Mouse (Mus musculus): ENCODE measurements at regions not wholly inside any gene's neighbourhood (a gene's known extent, or its start where the extent isn't known, plus 50 kb on each side); places are given as distances from the start of the nearest gene placed in this dataset.

GRCm38 (mm10) chr11:19427559-19427958 is 408.8 kb upstream of the Meis1 start:
- no peak for DNase-seq (ENCODE audit: extremely low read depth)
- Histone ChIP-seq H3K27ac (ENCODE audit: insufficient read depth, low read depth) (no peak overlapping the region), H3K4me3 (replicated peaks in 1 of 3; ENCODE audit: low read depth in 2 of 3, low read length in 2 of 3, poor library complexity in 1 of 3) (no peak overlapping the region), H3K9ac (ENCODE audit: insufficient read depth, low read depth) (no peak overlapping the region), H3K79me2 (replicated peaks; ENCODE audit: control insufficient read depth, extremely low read depth, insufficient read depth, poor library complexity, severe bottlenecking) (no peaks in the 10 kb centered on the region), H3K4me2 (ENCODE audit: insufficient read depth, low read depth, poor library complexity, severe bottlenecking) (no peak overlapping the region), H3K9me3 (replicated peaks; ENCODE audit: low read length) (no peaks in the 10 kb centered on the region), H3K4me1 (ENCODE audit: control insufficient read depth in 1 of 2, insufficient read depth in 2 of 2) (peaks cover 0 to 17% of the 10 kb centered on the region in 2 experiments; a peak in 2 of 4 replicates), H3K36me3 (replicated peaks in 1 of 2; ENCODE audit: control insufficient read depth in 1 of 2, insufficient read depth in 1 of 2, low read length in 1 of 2) (peaks cover 0 to 2% of the 10 kb centered on the region in 2 experiments), H3K27me3 (replicated peaks) (no peaks in the 10 kb centered on the region)
- dilution Hi-C loops (cut with MboI; ENCODE audit: extremely low pct_ligation_motif_present, extremely low pct_unique_long_range_greater_than_20kb, low sequenced_read_pairs) (no loop called here), in situ Hi-C loops (cut with MboI; ENCODE audit: low pct_ligation_motif_present, low pct_unique_long_range_greater_than_20kb, low sequenced_read_pairs) (no loop called here)
- TF ChIP-seq NELFE (IDR thresholded peaks at IDR 0.05; ENCODE audit: low read depth, low read length) (no peak), SMC3 (IDR thresholded peaks at IDR 0.05; ENCODE audit: low read depth, low read length) (no peak), E2F4 (IDR thresholded peaks at IDR 0.05; ENCODE audit: insufficient replicate concordance, low read depth, low read length) (no peak), MAFK (IDR thresholded peaks at IDR 0.05; ENCODE audit: insufficient replicate concordance, low read length) (no peak), GABPA (IDR thresholded peaks at IDR 0.05; ENCODE audit: insufficient replicate concordance, low read depth, low read length) (no peak), BHLHE40 (IDR thresholded peaks at IDR 0.05; ENCODE audit: low read depth, low read length) (no peak), CHD1 (IDR thresholded peaks at IDR 0.05; ENCODE audit: low read depth, low read length) (no peak), USF1 (IDR thresholded peaks at IDR 0.05; ENCODE audit: low read depth, low read length) (no peak), ELF1 (IDR thresholded peaks at IDR 0.05; ENCODE audit: low read depth, low read length) (no peak), NRF1 (IDR thresholded peaks at IDR 0.05; ENCODE audit: low read depth, low read length) (no peak), RAD21 (IDR thresholded peaks at IDR 0.05; ENCODE audit: low read depth, low read length) (no peak), JUN (IDR thresholded peaks at IDR 0.05; ENCODE audit: insufficient read depth, low read depth, low read length) (no peak), ZNF384 (IDR thresholded peaks at IDR 0.05; ENCODE audit: low read depth, low read length) (no peak)

- Histone ChIP-seq H3K27ac (ENCODE audit: insufficient read depth, low read depth) (no peak overlapping the region), H3K79me2 (replicated peaks; ENCODE audit: control insufficient read depth, extremely low read depth, insufficient read depth, poor library complexity, severe bottlenecking) (no peaks in the 10 kb centered on the region), H3K27me3 (replicated peaks) (no peaks in the 10 kb centered on the region), H3K9ac (ENCODE audit: insufficient read depth, low read depth) (no peak overlapping the region), H3K36me3 (replicated peaks in 1 of 2; ENCODE audit: control insufficient read depth in 1 of 2, insufficient read depth in 1 of 2, low read length in 1 of 2) (peaks cover 4 to 6% of the 10 kb centered on the region in 2 experiments), H3K4me2 (ENCODE audit: insufficient read depth, low read depth, poor library complexity, severe bottlenecking) (no peak overlapping the region), H3K4me3 (replicated peaks in 1 of 3; ENCODE audit: low read depth in 2 of 3, low read length in 2 of 3, poor library complexity in 1 of 3) (no peak overlapping the region), H3K9me3 (replicated peaks; ENCODE audit: low read length) (peaks cover 4% of the 10 kb centered on the region), H3K4me1 (ENCODE audit: control insufficient read depth in 1 of 2, insufficient read depth in 2 of 2) (no peaks in the 10 kb centered on the region)
- TF ChIP-seq MXI1 (IDR thresholded peaks at IDR 0.05; ENCODE audit: low read depth, low read length) = no peak
- TF ChIP-seq MEF2A (IDR thresholded peaks at IDR 0.05; ENCODE audit: borderline replicate concordance, low read depth, low read length) = no peak
- TF ChIP-seq CHD1 (IDR thresholded peaks at IDR 0.05; ENCODE audit: low read depth, low read length) = no peak
- TF ChIP-seq KAT2A (IDR thresholded peaks at IDR 0.05; ENCODE audit: insufficient replicate concordance, low read length) = no peak
- TF ChIP-seq IRF4 (IDR thresholded peaks at IDR 0.05; ENCODE audit: low read depth, low read length) = no peak
- TF ChIP-seq RAD21 (IDR thresholded peaks at IDR 0.05; ENCODE audit: low read depth, low read length) = no peak
- no peak for TF ChIP-seq CTCF (conservative IDR thresholded peaks at IDR 0.05 in 1 of 2, IDR thresholded peaks at IDR 0.05 in 1 of 2; ENCODE audit: low read depth in 2 of 2, low read length in 2 of 2)
- TF ChIP-seq RCOR1 (conservative IDR thresholded peaks at IDR 0.05; ENCODE audit: low read depth, low read length) = no peak
- TF ChIP-seq ZMIZ1 (IDR thresholded peaks at IDR 0.05; ENCODE audit: low read depth, low read length) = no peak
- TF ChIP-seq ZC3H11A (IDR thresholded peaks at IDR 0.05; ENCODE audit: low read depth, low read length) = no peak
- TF ChIP-seq MAFK (IDR thresholded peaks at IDR 0.05; ENCODE audit: insufficient replicate concordance, low read length) = no peak
- TF ChIP-seq NRF1 (IDR thresholded peaks at IDR 0.05; ENCODE audit: low read depth, low read length) = no peak
- TF ChIP-seq USF2 (conservative IDR thresholded peaks at IDR 0.05; ENCODE audit: low read depth, low read length) = no peak
- no peak for TF ChIP-seq UBTF (IDR thresholded peaks at IDR 0.05; ENCODE audit: low read depth, low read length)
- TF ChIP-seq PAX5 (IDR thresholded peaks at IDR 0.05; ENCODE audit: low read length) = no peak
- in situ Hi-C loops (cut with MboI; ENCODE audit: low pct_ligation_motif_present, low pct_unique_long_range_greater_than_20kb, low sequenced_read_pairs) (no loop called here), dilution Hi-C loops (cut with MboI; ENCODE audit: extremely low pct_ligation_motif_present, extremely low pct_unique_long_range_greater_than_20kb, low sequenced_read_pairs) (no loop called here)
- no peak for DNase-seq (ENCODE audit: extremely low read depth)
Measured at GRCm38 (mm10) chr11:19433680-19434619, 415.2 kb upstream of the Meis1 start.
